Mouse (Mus musculus): ENCODE measurements around the gene Cdc25b. TPM values are rescaled to one million over a fixed set of nuclear protein-coding genes. Genes with fewer than 3 reads are reported as not detected.

Cdc25b gene
- polyA plus RNA-seq, 1 experiment from 2014 or later, result 85.7 TPM

Other genes with a start within 250 kb of the Cdc25b start
- gene Gfra4, start 143.9 kb upstream of the Cdc25b start, polyA plus RNA-seq (2016; fragmentation: Nextera tagmentation; extraction: Ambion mirVana), result 10.8 and 14.9 TPM in 2 replicates
- 2.3 and 4.3 TPM in 2 replicates for gene Adam33, start 123.1 kb upstream of the Cdc25b start, polyA plus RNA-seq (2016; fragmentation: Nextera tagmentation; extraction: Ambion mirVana)
- gene Siglec1, start 100.2 kb upstream of the Cdc25b start, polyA plus RNA-seq (2016; fragmentation: Nextera tagmentation; extraction: Ambion mirVana), result 0.08 and 0.20 TPM in 2 replicates
- 8.6 and 8.9 TPM in 2 replicates for gene Hspa12b, start 59.7 kb upstream of the Cdc25b start, polyA plus RNA-seq (2016; fragmentation: Nextera tagmentation; extraction: Ambion mirVana)
- not detected in 2 replicates for gene Gm11037, start 53.5 kb upstream of the Cdc25b start, polyA plus RNA-seq (2016; fragmentation: Nextera tagmentation; extraction: Ambion mirVana)
- 87.4 and 89.7 TPM in 2 replicates for gene 1700037H04Rik, start 26.9 kb upstream of the Cdc25b start, polyA plus RNA-seq (2016; fragmentation: Nextera tagmentation; extraction: Ambion mirVana)
- gene Cenpb, start 6.9 kb upstream of the Cdc25b start, polyA plus RNA-seq (2016; fragmentation: Nextera tagmentation; extraction: Ambion mirVana), result 18.3 and 18.5 TPM in 2 replicates
- gene Spef1, start 333 bp downstream of the Cdc25b start, polyA plus RNA-seq (2016; fragmentation: Nextera tagmentation; extraction: Ambion mirVana), result 8.9 and 9.2 TPM in 2 replicates
- gene Ap5s1, start 20.1 kb downstream of the Cdc25b start, polyA plus RNA-seq (2016; fragmentation: Nextera tagmentation; extraction: Ambion mirVana), result 28.4 and 29.1 TPM in 2 replicates
- gene Mavs, start 47.1 kb downstream of the Cdc25b start, polyA plus RNA-seq (2016; fragmentation: Nextera tagmentation; extraction: Ambion mirVana), result 10.6 and 11.6 TPM in 2 replicates
- gene Pank2, start 75.5 kb downstream of the Cdc25b start, polyA plus RNA-seq (2016; fragmentation: Nextera tagmentation; extraction: Ambion mirVana), result 57.4 and 62.2 TPM in 2 replicates
- gene Rnf24, start 165.9 kb downstream of the Cdc25b start, polyA plus RNA-seq (2016; fragmentation: Nextera tagmentation; extraction: Ambion mirVana), result 19.1 and 22.8 TPM in 2 replicates

All from hindbrain, embryonic 12.5 days (tissue).